Mouse (Mus musculus): ENCODE data around the gene 0610040J01Rik. TPM values are rescaled to one million over a fixed set of nuclear protein-coding genes. Genes with fewer than 3 reads are reported as not detected.

0610040J01Rik gene
- polyA plus RNA-seq, 1 experiment from 2014 or later = 4.1 TPM

- no peak overlapping the region for H3K27ac ChIP-seq (replicated peaks)
- WGBS = 88% methylated on average over 6 of the region's 6 CpGs
Observed at GRCm38 (mm10) chr5:63819519-63819918, 7.4 kb downstream of the 0610040J01Rik start.

GRCm38 (mm10) chr5:63821176-63821575 lies 9.0 kb downstream of the 0610040J01Rik start:
- no peak overlapping the region for H3K9ac ChIP-seq (replicated peaks)
- no peak overlapping the region for H3K4me3 ChIP-seq
- no peak overlapping the region for H3K27ac ChIP-seq (replicated peaks)
- no peaks in the 10 kb centered on the region for H3K27me3 ChIP-seq
- no peaks in the 10 kb centered on the region for H3K4me1 ChIP-seq
- no peaks in the 10 kb centered on the region for H3K9me3 ChIP-seq
- H3K4me2 ChIP-seq (replicated peaks) = no peak overlapping the region
- H3K36me3 ChIP-seq = no peaks in the 10 kb centered on the region
- 90% methylated on average over 5 of the region's 5 CpGs for WGBS
- ATAC-seq (replicated peaks) = no peak

More at GRCm38 (mm10) chr5:63819519-63819918, 7.4 kb downstream of the 0610040J01Rik start:
- Histone ChIP-seq H3K36me3 (no peaks in the 10 kb centered on the region), H3K4me2 (replicated peaks) (no peak overlapping the region), H3K9me3 (no peaks in the 10 kb centered on the region), H3K4me3 (no peak overlapping the region), H3K27me3 (no peaks in the 10 kb centered on the region), H3K4me1 (no peaks in the 10 kb centered on the region), H3K9ac (replicated peaks) (no peak overlapping the region)
- no peak for ATAC-seq (replicated peaks)

DNA sequence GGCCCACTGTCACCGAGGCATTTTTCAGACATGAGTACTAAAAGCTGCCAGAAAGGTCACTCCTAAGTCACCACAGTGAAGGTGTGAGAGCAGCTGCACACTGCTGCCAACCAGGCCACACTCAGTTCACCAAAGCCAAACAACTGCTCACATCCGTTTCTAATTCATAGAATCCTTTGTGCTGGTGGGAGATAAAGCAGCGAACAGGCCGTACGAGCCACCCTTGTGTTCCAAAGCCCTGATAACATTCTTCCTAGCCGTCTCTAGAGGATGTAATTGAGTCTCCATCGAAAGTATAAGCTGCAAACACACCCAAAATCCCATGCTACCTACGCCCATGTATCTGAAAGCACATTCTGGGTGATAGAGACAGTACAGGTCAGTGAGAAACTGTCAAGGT lies 9.7 kb downstream of the 0610040J01Rik start:
- Histone ChIP-seq H3K4me2 (replicated peaks) (no peak overlapping the region), H3K9ac (replicated peaks) (no peak overlapping the region), H3K9me3 (no peaks in the 10 kb centered on the region), H3K36me3 (no peaks in the 10 kb centered on the region), H3K4me3 (no peak overlapping the region), H3K27ac (replicated peaks) (no peak overlapping the region), H3K4me1 (no peaks in the 10 kb centered on the region), H3K27me3 (no peaks in the 10 kb centered on the region)
- WGBS = 80% methylated on average over 8 of the region's 8 CpGs
- no peak for ATAC-seq (replicated peaks)

- Histone ChIP-seq H3K27ac (replicated peaks) (no peak overlapping the region), H3K36me3 (no peaks in the 10 kb centered on the region), H3K27me3 (no peaks in the 10 kb centered on the region), H3K4me1 (no peaks in the 10 kb centered on the region), H3K4me2 (replicated peaks) (no peak overlapping the region), H3K4me3 (no peak overlapping the region), H3K9me3 (no peaks in the 10 kb centered on the region), H3K9ac (replicated peaks) (no peak overlapping the region)
- 50% methylated on average over 10 of the region's 10 CpGs for WGBS
- no peak for ATAC-seq (replicated peaks)
Observed at GRCm38 (mm10) chr5:63823362-63824332, 11.5 kb downstream of the 0610040J01Rik start.

DNA sequence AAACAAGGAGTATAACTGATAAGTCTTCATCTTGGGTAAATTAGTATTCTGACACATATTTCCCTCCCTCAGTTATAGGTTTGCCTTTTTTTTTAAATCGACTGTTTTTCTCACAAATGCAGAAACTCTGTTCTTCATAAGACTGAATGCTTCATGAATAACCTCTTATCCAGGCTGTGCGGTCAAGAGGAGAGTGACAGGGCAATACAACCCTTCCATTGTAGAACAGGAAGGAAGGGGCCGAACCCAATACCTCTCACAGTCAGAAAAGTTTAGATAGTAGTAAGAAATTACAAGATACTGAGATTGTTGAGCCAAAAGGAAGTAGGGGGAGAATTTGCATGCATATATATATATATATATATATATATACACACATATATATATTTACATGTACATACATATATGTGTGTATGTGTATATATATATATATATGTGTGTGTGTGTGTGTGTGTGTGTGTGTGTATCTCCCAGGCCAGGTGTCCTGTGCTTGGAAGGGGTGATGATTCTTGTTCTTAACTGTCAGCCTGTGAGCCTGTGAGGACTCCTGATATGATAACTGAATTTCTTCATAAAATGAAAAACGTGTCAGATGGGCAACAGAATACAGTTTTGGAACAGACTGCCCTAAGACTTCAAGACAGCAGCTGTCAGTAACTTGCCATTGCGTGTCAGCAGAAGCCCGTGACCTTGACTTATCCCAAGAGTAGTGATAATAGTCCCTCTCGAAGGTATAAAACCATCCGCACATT lies 12.6 kb downstream of the 0610040J01Rik start:
- WGBS = 90% methylated on average over 8 of the region's 8 CpGs
- Histone ChIP-seq H3K9ac (replicated peaks) (no peak overlapping the region), H3K4me1 (no peaks in the 10 kb centered on the region), H3K27me3 (no peaks in the 10 kb centered on the region), H3K4me3 (no peak overlapping the region), H3K27ac (replicated peaks) (no peak overlapping the region), H3K4me2 (replicated peaks) (no peak overlapping the region), H3K36me3 (no peaks in the 10 kb centered on the region), H3K9me3 (no peaks in the 10 kb centered on the region)
- ATAC-seq (replicated peaks) = no peak

GRCm38 (mm10) chr5:63825881-63826280 lies 13.7 kb downstream of the 0610040J01Rik start:
- H3K9ac ChIP-seq (replicated peaks) = no peak overlapping the region
- 83% methylated on average over 5 of the region's 5 CpGs for WGBS

GRCm38 (mm10) chr5:63827006-63827405 lies 14.8 kb downstream of the 0610040J01Rik start:
- 81% methylated on average over 6 of the region's 6 CpGs for WGBS
- Histone ChIP-seq H3K27me3 (no peaks in the 10 kb centered on the region), H3K9ac (replicated peaks) (no peak overlapping the region), H3K4me2 (replicated peaks) (no peak overlapping the region), H3K9me3 (no peaks in the 10 kb centered on the region), H3K36me3 (no peaks in the 10 kb centered on the region), H3K4me1 (no peaks in the 10 kb centered on the region), H3K27ac (replicated peaks) (no peak overlapping the region), H3K4me3 (no peak overlapping the region)
- ATAC-seq (replicated peaks) = no peak

More at GRCm38 (mm10) chr5:63825881-63826280, 13.7 kb downstream of the 0610040J01Rik start:
- H3K4me3 ChIP-seq = no peak overlapping the region
- no peak overlapping the region for H3K27ac ChIP-seq (replicated peaks)
- H3K9me3 ChIP-seq = no peaks in the 10 kb centered on the region
- no peaks in the 10 kb centered on the region for H3K36me3 ChIP-seq
- H3K27me3 ChIP-seq = no peaks in the 10 kb centered on the region
- H3K4me1 ChIP-seq = no peaks in the 10 kb centered on the region
- no peak for ATAC-seq (replicated peaks)
- no peak overlapping the region for H3K4me2 ChIP-seq (replicated peaks)

- Histone ChIP-seq H3K4me1 (no peaks in the 10 kb centered on the region), H3K9me3 (no peaks in the 10 kb centered on the region), H3K4me2 (replicated peaks) (no peak overlapping the region), H3K9ac (replicated peaks) (no peak overlapping the region), H3K27ac (replicated peaks) (no peak overlapping the region), H3K4me3 (no peak overlapping the region), H3K27me3 (no peaks in the 10 kb centered on the region), H3K36me3 (no peaks in the 10 kb centered on the region)
- WGBS = 62% methylated on average over 5 of the region's 5 CpGs
- ATAC-seq (replicated peaks) = no peak
Observed at GRCm38 (mm10) chr5:63827415-63828053, 15.4 kb downstream of the 0610040J01Rik start.

- Histone ChIP-seq H3K27ac (replicated peaks) (no peak overlapping the region), H3K9ac (replicated peaks) (no peak overlapping the region), H3K4me2 (replicated peaks) (no peak overlapping the region), H3K9me3 (no peaks in the 10 kb centered on the region), H3K27me3 (no peaks in the 10 kb centered on the region), H3K4me1 (no peaks in the 10 kb centered on the region), H3K36me3 (no peaks in the 10 kb centered on the region), H3K4me3 (no peak overlapping the region)
- 91% methylated on average over 10 of the region's 10 CpGs for WGBS
- no peak for ATAC-seq (replicated peaks)
Observed at GRCm38 (mm10) chr5:63828380-63829185, 16.4 kb downstream of the 0610040J01Rik start.

DNA sequence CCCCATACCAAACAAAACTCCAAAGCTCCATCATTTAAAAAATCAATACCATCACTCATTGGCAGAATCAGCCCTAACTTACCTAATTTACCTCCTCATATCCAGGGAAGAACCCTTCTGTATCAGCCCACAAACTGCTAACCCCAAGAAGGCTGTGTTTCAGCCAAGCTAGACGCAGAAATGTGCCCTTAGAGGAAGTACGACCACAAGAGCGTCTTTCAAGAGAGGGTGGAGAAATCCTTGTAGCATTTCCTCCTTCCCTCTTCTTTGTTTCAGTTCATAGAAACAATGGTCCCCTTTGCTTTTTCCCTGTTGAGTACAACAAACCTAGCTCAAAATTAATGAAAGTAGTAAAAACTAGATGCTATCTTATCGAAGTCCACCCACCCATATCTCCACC lies 18.9 kb downstream of the 0610040J01Rik start:
- no peak overlapping the region for H3K4me2 ChIP-seq (replicated peaks)
- H3K9ac ChIP-seq (replicated peaks) = no peak overlapping the region
- 88% methylated on average over 4 of the region's 4 CpGs for WGBS

GRCm38 (mm10) chr5:63833955-63834354 lies 21.8 kb downstream of the 0610040J01Rik start:
- Histone ChIP-seq H3K4me3 (no peak overlapping the region), H3K4me1 (no peaks in the 10 kb centered on the region), H3K4me2 (replicated peaks) (no peak overlapping the region), H3K27me3 (no peaks in the 10 kb centered on the region), H3K36me3 (no peaks in the 10 kb centered on the region), H3K9me3 (no peaks in the 10 kb centered on the region), H3K27ac (replicated peaks) (no peak overlapping the region), H3K9ac (replicated peaks) (no peak overlapping the region)
- ATAC-seq (replicated peaks) = no peak
- 60% methylated on average over 5 of the region's 5 CpGs for WGBS

More for the DNA sequence above, 18.9 kb downstream of the 0610040J01Rik start:
- H3K9me3 ChIP-seq = no peaks in the 10 kb centered on the region
- H3K36me3 ChIP-seq = no peaks in the 10 kb centered on the region
- no peaks in the 10 kb centered on the region for H3K4me1 ChIP-seq
- no peaks in the 10 kb centered on the region for H3K27me3 ChIP-seq
- no peak overlapping the region for H3K27ac ChIP-seq (replicated peaks)
- no peak for ATAC-seq (replicated peaks)
- H3K4me3 ChIP-seq = no peak overlapping the region
